Mouse (Mus musculus) cortical plate, adult 2 months (tissue): ENCODE measurements around the gene Barx2.

Experiments
- CTCF ChIP-seq: fragments of 200-500 bp; IDR thresholded peaks from 2 replicates; pipeline ENCODE4 v1.5.1; 2011; ENCODE audit warnings: mild to moderate bottlenecking, control low read depth, low read length; ENCODE audit not compliant: insufficient read depth; ENCODE audit errors: extremely low read depth
- POLR2A ChIP-seq: fragments of 200-500 bp; IDR thresholded peaks from 2 replicates; pipeline ENCODE4 v1.6.1; 2011; ENCODE audit warnings: mild to moderate bottlenecking, low read length, control low read depth; ENCODE audit not compliant: insufficient read depth; ENCODE audit errors: extremely low read depth

- TF ChIP-seq CTCF (no peak), POLR2A (no peak)
Measured at GRCm38 (mm10) chr9:31857512-31857911, 55.8 kb downstream of the Barx2 start.
